Mouse (Mus musculus) CH12.LX (cell line): ENCODE data around the gene Irak3.

Source experiments
- CHD1 ChIP-seq: IDR thresholded peaks from 2 replicates; pipeline ENCODE4 v1.6.1; 2012; ENCODE audit warnings: low read depth, low read length, improper control_type of control experiment, inconsistent platforms
- CTCF ChIP-seq, 2 experiments: IDR thresholded peaks in 1 of 2; conservative IDR thresholded peaks in 1 of 2; 2 replicates each; pipeline ENCODE4 v1.5.1; 2011 to 2012; ENCODE audit warnings: low read depth in 2 of 2, low read length in 2 of 2, improper control_type of control experiment in 1 of 2, inconsistent platforms in 1 of 2, mild to moderate bottlenecking in 1 of 2, moderate library complexity in 1 of 2
- EP300 ChIP-seq: IDR thresholded peaks from 2 replicates; pipeline ENCODE4 v1.6.1; 2011; ENCODE audit warnings: low read length, improper control_type of control experiment
- JUN ChIP-seq: IDR thresholded peaks from 2 replicates; pipeline ENCODE4 v1.6.1; 2011; ENCODE audit warnings: low read depth, mild to moderate bottlenecking, low read length, improper control_type of control experiment, moderate library complexity; ENCODE audit not compliant: insufficient read depth
- KAT2A ChIP-seq: IDR thresholded peaks from 2 replicates; pipeline ENCODE4 v1.6.1; 2012; ENCODE audit warnings: low read length, improper control_type of control experiment, inconsistent platforms; ENCODE audit not compliant: insufficient replicate concordance
- MAFK ChIP-seq: IDR thresholded peaks from 2 replicates; pipeline ENCODE4 v1.6.1; 2011; ENCODE audit warnings: low read length, improper control_type of control experiment; ENCODE audit not compliant: insufficient replicate concordance
- MAX ChIP-seq: IDR thresholded peaks from 2 replicates; pipeline ENCODE4 v1.6.1; 2011; ENCODE audit warnings: low read length, improper control_type of control experiment
- MAZ ChIP-seq: IDR thresholded peaks from 2 replicates; pipeline ENCODE4 v1.6.1; 2012; ENCODE audit warnings: low read depth, mild to moderate bottlenecking, inconsistent platforms, low read length, improper control_type of control experiment, moderate library complexity
- NELFE ChIP-seq: IDR thresholded peaks from 2 replicates; pipeline ENCODE4 v1.6.1; 2011; ENCODE audit warnings: low read depth, low read length, improper control_type of control experiment
- RAD21 ChIP-seq: IDR thresholded peaks from 2 replicates; pipeline ENCODE4 v1.6.1; 2011; ENCODE audit warnings: low read depth, mild to moderate bottlenecking, low read length, improper control_type of control experiment, moderate library complexity
- RCOR1 ChIP-seq: conservative IDR thresholded peaks from 2 replicates; pipeline ENCODE4 v1.6.1; 2012; ENCODE audit warnings: low read depth, mild to moderate bottlenecking, inconsistent platforms, low read length, improper control_type of control experiment
- TBP ChIP-seq: conservative IDR thresholded peaks from 2 replicates; pipeline ENCODE4 v1.6.1; 2011; ENCODE audit warnings: low read depth, low read length, improper control_type of control experiment
- TCF12 ChIP-seq: IDR thresholded peaks from 2 replicates; pipeline ENCODE4 v1.6.1; 2014; ENCODE audit warnings: low read depth, mild to moderate bottlenecking, inconsistent platforms, low read length, improper control_type of control experiment
- UBTF ChIP-seq: IDR thresholded peaks from 2 replicates; pipeline ENCODE4 v1.6.1; 2012; ENCODE audit warnings: low read depth, mild to moderate bottlenecking, inconsistent platforms, low read length, improper control_type of control experiment, moderate library complexity

DNA sequence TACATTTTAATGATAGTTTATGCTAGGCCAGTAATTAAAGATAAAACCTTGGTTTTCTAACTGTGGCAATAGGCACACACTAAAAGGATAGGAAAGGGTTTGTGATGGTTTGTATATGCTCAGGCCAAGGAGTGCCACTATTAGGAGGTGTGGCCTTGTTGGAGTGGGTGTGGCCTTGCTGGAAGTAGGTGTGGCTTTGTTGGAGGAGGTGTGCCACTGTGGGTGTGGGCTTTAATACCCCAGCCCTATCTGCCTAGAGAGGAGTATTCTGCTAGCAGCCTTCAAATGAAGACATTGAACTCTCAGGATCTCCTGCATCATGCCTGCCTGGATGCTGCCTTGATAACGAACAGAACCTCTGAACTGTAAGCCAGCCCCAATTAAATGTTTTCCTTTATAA, 101.1 kb downstream of the Irak3 start:
- no peak for TF ChIP-seq RAD21
- no peak for TF ChIP-seq CHD1
- no peak for TF ChIP-seq CTCF (conservative IDR thresholded peaks at IDR 0.05 in 1 of 2, IDR thresholded peaks at IDR 0.05 in 1 of 2; ENCODE audit: low read depth in 2 of 2, low read length in 2 of 2)
- no peak for TF ChIP-seq UBTF
- TF ChIP-seq EP300 = no peak
- no peak for TF ChIP-seq MAZ
- TF ChIP-seq RCOR1 = no peak
- TF ChIP-seq JUN = no peak
- TF ChIP-seq TBP = no peak
- TF ChIP-seq KAT2A = no peak
- TF ChIP-seq TCF12 = no peak
- TF ChIP-seq MAFK = no peak
- no peak for TF ChIP-seq MAX
- TF ChIP-seq NELFE = no peak
